Mouse (Mus musculus): Measurements from ENCODE around the gene Snx9. TPM values are rescaled to one million over a fixed set of nuclear protein-coding genes. Genes with fewer than 3 reads are reported as not detected.

Gene Snx9
- polyA plus RNA-seq, 1 experiment from 2014 or later: 34.0 TPM

DNA sequence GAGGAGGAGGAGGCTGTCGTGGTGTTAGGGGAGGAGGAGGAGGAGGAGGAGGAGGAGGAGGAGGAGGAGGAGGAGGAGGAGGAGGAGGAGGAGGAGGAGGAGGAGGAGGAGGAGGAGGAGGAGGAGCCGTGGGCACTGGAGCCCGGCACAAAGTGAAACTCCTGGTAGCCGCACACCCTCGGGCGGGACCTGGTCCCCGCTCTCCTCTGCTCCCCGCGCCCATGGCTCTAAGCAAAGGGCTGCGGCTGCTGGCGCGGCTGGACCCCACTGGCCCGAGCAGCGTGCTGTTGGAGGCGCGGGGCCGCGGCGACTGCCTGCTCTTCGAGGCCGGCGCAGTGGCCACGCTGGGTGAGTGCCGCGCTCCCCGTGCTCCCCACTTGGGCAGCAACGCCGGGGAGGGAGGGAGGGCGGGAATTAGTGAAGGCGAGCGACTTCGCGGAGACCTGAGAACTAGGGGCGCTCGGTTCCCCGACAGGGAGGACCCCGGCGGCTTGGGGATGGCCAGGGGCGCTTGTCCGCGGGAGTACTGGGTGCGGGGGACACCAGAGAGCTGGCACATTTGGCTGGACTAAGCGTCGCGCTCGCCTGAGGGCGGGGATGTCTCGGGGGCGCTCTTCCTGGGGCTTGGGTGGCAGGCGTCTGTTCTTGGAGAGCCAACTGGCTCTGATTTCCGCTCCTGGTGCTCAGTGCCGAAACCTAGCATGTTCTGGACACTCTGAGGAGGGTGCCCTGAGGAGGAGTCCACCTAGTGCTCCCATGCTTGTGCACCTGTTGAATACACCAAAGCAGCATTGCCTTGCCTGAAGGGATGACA is 100.3 kb downstream of the Snx9 start, which contains the start of gene Synj2:
Gene Synj2 (plus strand): TSS at position 51 of the 814 bp plus-strand sequence.
- Histone ChIP-seq H3K9me3 (ENCODE audit: low read length) (no peaks in the 10 kb centered on the region), H3K4me2 (replicated peaks; ENCODE audit: low read depth, low read length) (peak within 1 kb of the TSS; percentile 71), H3K27me3 (ENCODE audit: insufficient read depth, low read length) (no peaks in the 10 kb centered on the region), H3K4me1 (ENCODE audit: insufficient read depth, low read length) (peaks cover 19% of the 10 kb centered on the region), H3K4me3 (ENCODE audit: low read length) (peak within 1 kb of the TSS; percentile 70), H3K27ac (ENCODE audit: low read length) (peak within 1 kb of the TSS; percentile 62; the same call in 1 of the 2 replicates), H3K36me3 (ENCODE audit: insufficient read depth, low read length) (no peaks in the 10 kb centered on the region), H3K9ac (replicated peaks; ENCODE audit: low read length) (peak within 1 kb of the TSS; percentile 79)
- WGBS: 1% methylated on average over 44 of the region's 52 CpGs
- ATAC-seq (ENCODE audit: low FRiP score, low TSS enrichment): peak; percentile 82

DNA sequence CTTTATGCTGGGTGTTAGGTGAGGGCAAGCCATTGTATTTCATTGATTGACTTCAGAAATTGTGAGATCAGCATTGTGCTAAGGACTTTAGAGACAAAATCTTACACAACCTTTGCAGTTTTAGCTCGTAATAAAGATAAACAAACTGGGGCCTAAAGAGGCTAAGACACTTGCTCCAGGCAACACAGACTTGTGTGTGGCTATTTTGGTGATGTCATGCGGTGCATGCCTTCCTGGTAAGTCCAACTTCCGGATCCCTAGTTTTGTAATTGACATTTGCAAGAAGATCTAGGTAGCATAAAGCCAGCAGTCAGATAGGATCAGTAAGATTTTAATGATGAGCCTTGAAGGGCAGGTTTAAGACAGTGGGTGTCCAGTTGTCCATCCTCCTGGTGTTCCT is 101.0 kb downstream of the Snx9 start:
- peak overlapping the region; percentile 79; the same call in 1 of the 2 replicates for H3K9ac ChIP-seq (replicated peaks; ENCODE audit: low read length)
- no peak overlapping the region for H3K27ac ChIP-seq (ENCODE audit: low read length)
- H3K4me2 ChIP-seq (replicated peaks; ENCODE audit: low read depth, low read length): peak overlapping the region; percentile 71
- peak overlapping the region; percentile 70 for H3K4me3 ChIP-seq (ENCODE audit: low read length)
- no peaks in the 10 kb centered on the region for H3K9me3 ChIP-seq (ENCODE audit: low read length)
- WGBS: 79% methylated on average over 3 of the region's 3 CpGs
- peaks cover 25% of the 10 kb centered on the region for H3K4me1 ChIP-seq (ENCODE audit: insufficient read depth, low read length)
- no peak for ATAC-seq (ENCODE audit: low FRiP score, low TSS enrichment)
- H3K27me3 ChIP-seq (ENCODE audit: insufficient read depth, low read length): no peaks in the 10 kb centered on the region
- H3K36me3 ChIP-seq (ENCODE audit: insufficient read depth, low read length): no peaks in the 10 kb centered on the region

DNA sequence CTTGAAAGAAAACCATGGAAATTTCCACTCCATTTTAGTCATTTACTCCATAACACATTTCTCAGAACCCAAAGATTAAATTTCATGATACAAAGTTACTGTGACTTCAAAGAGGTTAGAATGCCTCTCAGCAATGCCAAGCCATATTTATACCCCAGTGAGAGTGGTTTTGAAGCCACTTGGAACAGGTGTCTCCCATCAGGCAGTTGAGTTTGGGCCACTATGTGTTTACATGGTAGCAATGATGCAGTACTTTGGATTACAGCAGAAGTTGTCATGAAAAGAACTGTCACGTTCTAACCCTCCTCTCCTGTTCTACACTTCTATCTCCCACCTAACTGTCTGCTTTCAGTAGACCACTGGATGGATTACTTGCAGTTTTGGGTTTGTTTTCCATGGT is 101.9 kb downstream of the Snx9 start:
- Histone ChIP-seq H3K4me3 (ENCODE audit: low read length) (no peak overlapping the region), H3K4me1 (ENCODE audit: insufficient read depth, low read length) (peaks cover 25% of the 10 kb centered on the region), H3K27ac (ENCODE audit: low read length) (no peak overlapping the region), H3K9ac (replicated peaks; ENCODE audit: low read length) (no peak overlapping the region), H3K4me2 (replicated peaks; ENCODE audit: low read depth, low read length) (no peak overlapping the region), H3K27me3 (ENCODE audit: insufficient read depth, low read length) (no peaks in the 10 kb centered on the region), H3K9me3 (ENCODE audit: low read length) (no peaks in the 10 kb centered on the region), H3K36me3 (ENCODE audit: insufficient read depth, low read length) (no peaks in the 10 kb centered on the region)
- ATAC-seq (ENCODE audit: low FRiP score, low TSS enrichment): no peak
- 75% methylated on average over 1 of the region's 1 CpGs for WGBS

DNA sequence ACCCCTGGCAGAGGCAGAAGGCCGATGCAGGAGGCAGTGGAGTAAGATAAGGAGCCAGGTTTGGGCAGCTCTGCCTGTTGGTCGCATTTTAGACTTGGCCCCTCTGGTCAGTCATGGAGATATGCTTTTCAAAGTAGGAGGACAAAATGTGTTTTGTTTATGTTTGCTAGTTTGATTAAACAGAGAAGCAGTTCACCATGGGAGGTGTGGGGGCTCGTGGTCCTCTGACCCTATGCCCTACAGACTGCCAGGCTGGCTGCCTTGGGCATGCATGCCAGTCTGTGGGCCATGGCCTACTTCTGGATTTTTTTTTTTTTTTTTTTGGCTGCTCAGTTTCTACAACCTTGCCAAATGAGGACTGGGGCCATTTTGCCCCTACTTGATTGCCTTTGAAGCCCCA is 105.9 kb downstream of the Snx9 start:
- Histone ChIP-seq H3K9me3 (ENCODE audit: low read length) (no peaks in the 10 kb centered on the region), H3K9ac (replicated peaks; ENCODE audit: low read length) (no peak overlapping the region), H3K27me3 (ENCODE audit: insufficient read depth, low read length) (no peaks in the 10 kb centered on the region), H3K27ac (ENCODE audit: low read length) (no peak overlapping the region), H3K4me3 (ENCODE audit: low read length) (no peak overlapping the region), H3K36me3 (ENCODE audit: insufficient read depth, low read length) (no peaks in the 10 kb centered on the region), H3K4me2 (replicated peaks; ENCODE audit: low read depth, low read length) (no peak overlapping the region), H3K4me1 (ENCODE audit: insufficient read depth, low read length) (peaks cover 13% of the 10 kb centered on the region)
- WGBS: 59% methylated on average over 3 of the region's 3 CpGs
- no peak for ATAC-seq (ENCODE audit: low FRiP score, low TSS enrichment)

DNA sequence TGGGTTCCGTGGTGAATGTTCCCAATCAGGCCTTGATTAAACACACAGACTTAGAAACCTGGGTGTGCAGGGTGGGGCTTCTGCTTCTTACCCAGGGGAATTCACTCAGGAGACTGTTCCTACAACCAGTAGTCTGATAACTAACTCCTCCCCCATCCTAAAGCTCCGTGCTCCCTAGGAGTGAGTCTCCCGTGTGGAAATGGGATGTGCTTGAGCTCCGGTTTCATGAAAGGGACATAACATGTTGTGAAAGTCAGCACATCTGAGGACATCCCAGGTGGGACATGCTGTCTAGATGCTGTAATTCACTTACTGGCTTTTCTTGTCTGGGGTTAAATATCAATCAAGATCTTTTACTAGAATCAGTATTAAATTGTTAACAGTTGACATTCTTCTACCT is 111.3 kb downstream of the Snx9 start:
- H3K27ac ChIP-seq (ENCODE audit: low read length): no peak overlapping the region
- H3K9me3 ChIP-seq (ENCODE audit: low read length): no peaks in the 10 kb centered on the region
- H3K4me2 ChIP-seq (replicated peaks; ENCODE audit: low read depth, low read length): no peak overlapping the region
- no peaks in the 10 kb centered on the region for H3K4me1 ChIP-seq (ENCODE audit: insufficient read depth, low read length)
- no peak overlapping the region for H3K4me3 ChIP-seq (ENCODE audit: low read length)
- no peaks in the 10 kb centered on the region for H3K27me3 ChIP-seq (ENCODE audit: insufficient read depth, low read length)
- H3K36me3 ChIP-seq (ENCODE audit: insufficient read depth, low read length): no peaks in the 10 kb centered on the region
- no peak overlapping the region for H3K9ac ChIP-seq (replicated peaks; ENCODE audit: low read length)
- no peak for ATAC-seq (ENCODE audit: low FRiP score, low TSS enrichment)
- WGBS: 78% methylated on average over 4 of the region's 4 CpGs

DNA sequence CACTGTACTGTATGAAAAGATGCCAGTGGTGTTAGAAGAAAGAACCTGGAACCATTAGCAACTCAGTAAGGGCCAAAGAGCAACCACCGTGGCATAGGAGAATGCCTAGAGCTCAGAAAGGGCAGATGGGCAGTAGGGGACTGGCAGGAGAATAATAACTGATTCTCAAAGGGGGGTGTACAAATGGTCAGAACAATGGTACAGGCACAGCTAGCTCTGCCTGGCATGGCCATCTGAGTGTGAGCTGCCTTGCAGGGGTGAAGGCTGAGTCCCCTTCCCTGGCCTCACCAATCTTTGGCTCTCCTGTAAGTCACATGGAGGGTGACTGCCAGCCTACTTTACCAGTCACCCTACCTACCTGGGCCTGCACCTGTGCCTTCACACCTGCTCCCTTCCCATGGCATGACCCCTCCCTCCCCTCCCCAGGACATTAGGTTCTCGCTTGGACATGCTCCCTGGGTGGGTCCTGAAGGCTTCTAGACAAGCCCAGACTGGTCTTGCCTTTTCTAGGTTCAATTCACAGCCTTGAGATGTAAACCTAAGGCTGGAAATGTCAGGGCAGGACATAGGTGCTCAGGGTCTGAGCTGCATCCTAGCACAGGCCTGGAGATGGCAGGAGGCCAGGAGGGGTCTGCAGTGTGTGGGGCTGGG is 115.3 kb downstream of the Snx9 start:
- no peak overlapping the region for H3K9ac ChIP-seq (replicated peaks; ENCODE audit: low read length)
- H3K4me3 ChIP-seq (ENCODE audit: low read length): no peak overlapping the region
- WGBS: 82% methylated on average over 2 of the region's 2 CpGs
- no peaks in the 10 kb centered on the region for H3K9me3 ChIP-seq (ENCODE audit: low read length)
- H3K4me2 ChIP-seq (replicated peaks; ENCODE audit: low read depth, low read length): no peak overlapping the region
- 0 out of 2 replicates have a peak, but pooled peaks have one; percentile 15 for ATAC-seq (ENCODE audit: low FRiP score, low TSS enrichment)
- H3K36me3 ChIP-seq (ENCODE audit: insufficient read depth, low read length): no peaks in the 10 kb centered on the region
- H3K4me1 ChIP-seq (ENCODE audit: insufficient read depth, low read length): peaks cover 15% of the 10 kb centered on the region
- no peaks in the 10 kb centered on the region for H3K27me3 ChIP-seq (ENCODE audit: insufficient read depth, low read length)
- no peak overlapping the region for H3K27ac ChIP-seq (ENCODE audit: low read length)

DNA sequence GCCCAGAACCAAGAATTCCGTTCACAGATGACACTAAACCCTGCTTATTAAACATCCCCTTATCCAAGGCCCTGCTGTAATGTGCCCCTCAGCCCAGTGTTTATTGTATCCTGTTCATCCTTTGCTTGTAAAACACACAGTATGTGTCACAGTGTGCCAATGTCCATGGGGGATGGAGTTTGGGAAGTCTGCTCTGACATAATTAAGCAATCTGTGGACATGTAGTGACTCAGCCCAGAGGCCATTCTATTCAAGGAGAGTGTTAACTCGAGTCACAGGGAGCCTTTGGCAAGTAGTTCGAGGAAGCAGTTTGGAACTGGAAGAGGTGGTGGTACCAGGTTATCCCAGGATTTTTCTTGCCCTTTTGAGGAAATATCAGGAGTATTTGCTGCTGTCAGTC is 116.0 kb downstream of the Snx9 start:
- 65% methylated on average over 3 of the region's 3 CpGs for WGBS
- Histone ChIP-seq H3K9me3 (ENCODE audit: low read length) (no peaks in the 10 kb centered on the region), H3K27me3 (ENCODE audit: insufficient read depth, low read length) (no peaks in the 10 kb centered on the region), H3K4me3 (ENCODE audit: low read length) (no peak overlapping the region), H3K4me1 (ENCODE audit: insufficient read depth, low read length) (peaks cover 15% of the 10 kb centered on the region), H3K4me2 (replicated peaks; ENCODE audit: low read depth, low read length) (no peak overlapping the region), H3K9ac (replicated peaks; ENCODE audit: low read length) (no peak overlapping the region), H3K36me3 (ENCODE audit: insufficient read depth, low read length) (no peaks in the 10 kb centered on the region), H3K27ac (ENCODE audit: low read length) (no peak overlapping the region)
- ATAC-seq (ENCODE audit: low FRiP score, low TSS enrichment): no peak

DNA sequence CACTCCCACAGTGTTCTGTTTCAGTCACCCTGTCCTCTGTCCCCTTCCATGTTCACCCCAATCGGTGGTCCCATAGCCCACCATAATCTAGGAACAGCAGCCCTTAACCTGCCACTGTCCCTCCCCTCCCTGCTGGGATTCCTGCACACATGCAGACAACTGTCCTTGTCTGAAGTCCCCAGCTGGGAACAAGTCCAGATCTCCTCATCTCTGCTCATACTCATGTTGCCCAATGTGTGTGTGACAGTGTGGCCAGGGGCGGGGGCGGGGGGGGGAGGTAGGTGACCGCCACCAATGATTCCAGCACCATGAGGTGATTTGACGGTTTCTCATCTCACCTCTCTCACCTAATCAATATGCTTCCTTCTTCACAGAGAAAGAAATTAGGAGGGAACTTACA is 117.1 kb downstream of the Snx9 start:
- ATAC-seq (ENCODE audit: low FRiP score, low TSS enrichment): no peak

DNA sequence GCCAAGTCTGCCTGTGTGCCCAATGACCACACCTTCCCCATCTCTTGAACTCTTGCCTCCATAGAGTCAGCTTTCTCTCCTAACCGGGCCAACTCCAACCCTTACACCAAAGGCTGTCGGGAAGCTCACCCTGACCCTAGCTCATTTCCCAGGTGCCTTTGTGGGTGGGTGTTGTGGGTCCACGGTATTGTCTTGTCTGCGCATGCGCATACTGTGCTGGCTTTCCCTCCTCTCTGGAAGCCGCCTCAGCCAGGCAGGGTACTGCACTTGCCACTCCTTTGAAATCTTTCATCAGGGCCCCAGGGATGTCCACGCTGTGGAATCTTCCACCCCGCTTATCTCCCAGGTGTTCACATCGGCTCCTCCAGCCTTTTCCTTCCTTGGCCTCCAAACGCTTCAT is 117.5 kb downstream of the Snx9 start:
- Histone ChIP-seq H3K27me3 (ENCODE audit: insufficient read depth, low read length) (no peaks in the 10 kb centered on the region), H3K9ac (replicated peaks; ENCODE audit: low read length) (no peak overlapping the region)
- WGBS: 81% methylated on average over 10 of the region's 10 CpGs

More for the DNA sequence above, 117.1 kb downstream of the Snx9 start:
- Histone ChIP-seq H3K36me3 (ENCODE audit: insufficient read depth, low read length) (no peaks in the 10 kb centered on the region), H3K9ac (replicated peaks; ENCODE audit: low read length) (no peak overlapping the region), H3K4me1 (ENCODE audit: insufficient read depth, low read length) (peaks cover 15% of the 10 kb centered on the region), H3K9me3 (ENCODE audit: low read length) (no peaks in the 10 kb centered on the region), H3K27ac (ENCODE audit: low read length) (no peak overlapping the region), H3K4me2 (replicated peaks; ENCODE audit: low read depth, low read length) (no peak overlapping the region), H3K27me3 (ENCODE audit: insufficient read depth, low read length) (no peaks in the 10 kb centered on the region), H3K4me3 (ENCODE audit: low read length) (no peak overlapping the region)
- 94% methylated on average over 5 of the region's 5 CpGs for WGBS

DNA sequence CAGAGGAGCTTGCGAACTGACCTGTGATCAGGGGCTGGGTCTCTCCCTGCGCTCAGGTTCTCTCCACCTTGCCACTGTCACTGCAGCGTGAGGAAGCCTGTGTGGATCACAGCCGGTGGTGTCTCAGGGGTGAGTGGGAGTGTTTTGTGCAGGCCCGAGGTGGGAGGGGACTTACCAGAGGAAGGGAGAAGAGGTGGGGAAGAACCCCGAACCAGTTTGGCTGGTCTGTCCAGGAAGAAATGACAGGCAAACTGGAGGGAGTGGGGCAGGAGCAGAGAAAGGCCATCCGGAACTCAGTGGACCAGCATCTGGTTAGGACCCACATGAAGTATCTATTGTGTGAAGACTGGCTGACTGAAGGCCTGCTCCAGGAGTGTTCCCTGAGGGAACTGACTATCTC is 118.0 kb downstream of the Snx9 start:
- no peak for ATAC-seq (ENCODE audit: low FRiP score, low TSS enrichment)

More for the DNA sequence above, 117.5 kb downstream of the Snx9 start:
- Histone ChIP-seq H3K4me2 (replicated peaks; ENCODE audit: low read depth, low read length) (no peak overlapping the region), H3K4me1 (ENCODE audit: insufficient read depth, low read length) (peaks cover 15% of the 10 kb centered on the region), H3K27ac (ENCODE audit: low read length) (no peak overlapping the region), H3K4me3 (ENCODE audit: low read length) (no peak overlapping the region), H3K36me3 (ENCODE audit: insufficient read depth, low read length) (no peaks in the 10 kb centered on the region), H3K9me3 (ENCODE audit: low read length) (no peaks in the 10 kb centered on the region)
- no peak for ATAC-seq (ENCODE audit: low FRiP score, low TSS enrichment)

More for the DNA sequence above, 118.0 kb downstream of the Snx9 start:
- no peak overlapping the region for H3K4me3 ChIP-seq (ENCODE audit: low read length)
- H3K9me3 ChIP-seq (ENCODE audit: low read length): no peaks in the 10 kb centered on the region
- 49% methylated on average over 7 of the region's 7 CpGs for WGBS
- no peak overlapping the region for H3K9ac ChIP-seq (replicated peaks; ENCODE audit: low read length)
- H3K4me2 ChIP-seq (replicated peaks; ENCODE audit: low read depth, low read length): no peak overlapping the region
- no peaks in the 10 kb centered on the region for H3K36me3 ChIP-seq (ENCODE audit: insufficient read depth, low read length)
- H3K27ac ChIP-seq (ENCODE audit: low read length): peak overlapping the region; percentile 53; the same call in 1 of the 2 replicates
- peaks cover 15% of the 10 kb centered on the region for H3K4me1 ChIP-seq (ENCODE audit: insufficient read depth, low read length)
- no peaks in the 10 kb centered on the region for H3K27me3 ChIP-seq (ENCODE audit: insufficient read depth, low read length)

Data from kidney, embryonic 16.5 days (tissue).